Mouse (Mus musculus): ENCODE data around the gene Irf1.
A peak's percentile ranks its signal among the peaks of the same experiment; 100 is the strongest.

DNA sequence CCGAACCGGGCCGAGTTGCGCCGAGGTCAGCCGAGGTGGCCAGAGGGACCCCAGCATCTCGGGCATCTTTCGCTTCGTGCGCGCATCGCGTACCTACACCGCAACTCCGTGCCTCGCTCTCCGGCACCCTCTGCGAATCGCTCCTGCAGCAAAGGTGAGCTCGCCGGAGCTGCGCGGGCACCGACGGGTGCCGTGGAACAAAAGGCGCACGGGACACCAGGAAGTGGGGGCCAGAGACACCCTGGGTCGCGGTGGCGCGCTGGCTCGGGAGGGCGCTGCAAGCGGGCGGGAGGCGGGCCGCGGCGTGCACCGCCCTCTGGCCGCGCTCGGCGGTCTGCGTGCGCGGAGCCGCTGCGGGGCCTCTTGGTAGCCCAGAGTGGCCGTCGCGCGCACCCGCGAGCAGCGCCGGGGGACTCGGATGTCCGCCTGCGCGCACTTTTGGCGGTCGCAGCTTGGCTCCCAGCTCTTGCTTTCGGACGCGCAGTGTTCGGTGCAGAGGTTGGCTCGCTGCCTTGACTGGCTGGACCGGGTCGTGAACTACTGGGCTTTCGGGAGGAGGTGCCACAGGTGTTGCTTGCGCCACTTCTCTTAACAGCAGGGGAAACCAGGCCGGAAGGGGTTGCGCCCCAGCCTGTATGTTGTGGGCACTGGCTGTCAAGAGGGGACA, 444 bp downstream of the Irf1 start:
- no peak for TF ChIP-seq POLR2A (IDR thresholded peaks at IDR 0.05; ENCODE audit: control insufficient read depth, extremely low read depth, insufficient read depth, low read length, poor library complexity)
- 0 out of 2 replicates have a peak, but pooled peaks have one; percentile 23 for TF ChIP-seq CTCF (IDR thresholded peaks at IDR 0.05; ENCODE audit: borderline replicate concordance, control insufficient read depth, extremely low read depth, insufficient read depth, low read length, poor library complexity)

Measured in thymus, adult 2 months (tissue).